Mouse (Mus musculus) heart, adult 8-10 months (tissue): ENCODE results near the gene Chaf1a. TPM values are rescaled to one million over a fixed set of nuclear protein-coding genes. Genes with fewer than 3 reads are reported as not detected.

Experiments
- DNase-seq: peaks from one replicate; pipeline ENCODE4 v3.0.0; 2022; ENCODE audit warnings: low spot score
- total RNA-seq, 4 experiments: library from RNA; stranded (reverse); gene quantifications; 2 replicates each; pipeline ENCODE4 v1.2.4; 2022

Gene Chaf1a
- total RNA-seq: 1 to 10 TPM in 3 of 4 experiments, under 1 TPM in 1; 0.84 to 1.9 (median 1.4) TPM

DNA sequence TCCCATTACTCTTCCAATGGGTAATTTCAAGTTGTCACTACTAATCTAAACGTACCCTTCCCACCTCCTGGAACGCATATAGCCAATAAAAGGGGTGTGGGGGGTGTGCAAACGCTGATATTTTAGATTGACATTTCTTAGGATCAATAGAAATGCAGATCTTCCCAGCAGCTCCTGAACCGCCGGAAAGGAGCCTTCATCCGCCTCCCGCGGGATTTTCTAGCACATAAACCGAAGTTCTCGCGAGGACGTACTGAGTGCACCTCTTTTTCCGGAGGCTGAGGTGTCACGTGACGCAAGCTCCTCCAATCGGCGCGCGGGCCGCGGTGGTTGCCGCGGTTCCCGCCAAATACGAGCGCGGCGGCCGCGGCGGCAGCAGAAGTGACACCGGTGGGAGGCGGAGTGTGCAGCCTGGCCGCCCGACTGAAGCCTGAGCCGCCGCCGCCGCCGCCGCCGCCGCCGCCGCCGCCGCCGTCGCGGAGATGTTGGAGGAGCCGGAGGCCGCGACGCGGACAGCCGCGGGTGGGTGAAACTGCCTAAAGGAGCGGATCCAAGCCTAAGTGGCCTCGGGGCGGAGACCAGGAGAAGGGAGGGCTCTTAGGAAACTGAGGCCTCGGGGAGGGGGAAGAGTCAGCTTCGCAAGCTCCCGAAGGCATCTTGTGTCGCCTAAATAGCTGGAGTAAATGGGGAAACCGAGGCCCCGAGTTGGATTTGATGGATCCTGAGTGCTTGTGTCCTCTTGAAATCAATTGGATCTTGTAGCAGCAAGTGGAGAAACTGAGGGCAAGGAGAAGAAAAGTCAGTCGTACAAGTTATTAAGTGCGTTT is at the start of gene Chaf1a:
TSS of gene Chaf1a (plus strand) at position 410 of the 827 bp plus-strand sequence.
- peak; percentile 98 for DNase-seq

DNA sequence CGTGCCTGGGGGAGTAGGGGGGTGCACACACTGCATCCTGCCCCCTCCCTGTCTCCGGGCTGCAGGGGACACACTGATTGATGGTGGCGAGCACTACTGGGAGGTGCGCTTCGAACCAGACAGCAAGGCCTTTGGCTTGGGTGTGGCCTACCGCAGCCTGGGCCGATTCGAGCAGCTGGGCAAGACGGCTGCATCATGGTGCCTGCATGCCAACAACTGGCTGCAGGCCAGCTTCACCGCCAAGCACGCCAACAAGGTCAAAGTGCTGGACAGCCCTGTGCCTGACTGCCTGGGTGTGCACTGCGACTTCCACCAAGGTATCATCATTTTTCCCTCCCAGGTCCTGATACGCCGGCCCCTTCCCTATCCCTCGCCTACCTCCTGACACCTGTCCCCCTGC is 44.2 kb upstream of the Chaf1a start:
- DNase-seq: no peak

DNA sequence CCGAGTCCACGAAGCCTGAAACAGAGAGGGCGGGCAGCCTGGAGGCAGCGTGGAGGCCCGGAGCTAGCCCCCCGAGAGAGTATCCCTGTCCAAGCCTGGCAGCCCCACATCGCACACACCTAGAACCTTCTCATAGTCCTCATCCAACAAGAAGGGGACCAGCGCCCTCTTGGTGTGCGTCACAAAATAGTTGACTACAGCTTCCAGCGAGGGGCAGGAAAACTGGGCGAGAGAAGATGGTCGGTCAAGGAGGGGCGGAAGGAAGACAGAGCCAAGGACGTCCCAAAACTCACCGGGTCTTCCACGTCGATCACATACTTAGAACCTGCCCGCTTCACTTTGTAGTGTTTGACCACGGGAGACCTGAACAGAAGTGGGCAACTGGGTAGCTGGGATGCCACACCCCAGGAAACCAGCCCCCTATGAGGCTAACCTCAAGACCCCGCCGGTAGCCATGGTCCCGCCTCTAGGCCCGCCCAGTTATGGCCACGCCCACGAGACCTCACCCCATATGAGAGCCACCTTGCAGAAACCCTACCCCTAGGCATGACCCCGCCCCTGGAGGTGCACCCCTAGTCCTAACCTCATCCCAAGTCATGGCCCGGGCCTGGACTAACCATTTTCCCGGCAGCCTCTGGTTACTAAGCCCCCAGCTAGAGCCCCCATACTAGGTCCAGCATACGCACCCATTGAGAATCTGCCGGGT is 40.3 kb upstream of the Chaf1a start:
- DNase-seq: no peak

DNA sequence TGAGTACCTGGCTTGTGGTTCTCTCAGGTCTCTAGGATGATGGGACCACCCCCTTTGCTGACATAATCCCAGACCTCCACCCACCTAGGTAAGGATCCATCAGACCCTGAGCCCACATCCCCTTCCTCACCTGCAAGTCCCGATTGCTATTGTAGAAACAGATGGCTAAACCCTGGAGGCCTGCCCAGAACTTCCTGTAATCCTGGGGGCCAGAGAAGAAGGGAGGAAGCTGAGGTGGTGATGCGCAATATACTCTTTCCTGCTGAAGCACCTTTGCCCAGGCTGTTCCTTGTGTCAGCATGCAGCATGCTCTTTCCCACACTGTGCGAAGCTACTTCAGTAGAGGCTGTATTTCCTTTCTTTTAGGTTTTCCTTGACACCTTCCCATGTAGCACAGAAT is 37.2 kb upstream of the Chaf1a start:
- no peak for DNase-seq

DNA sequence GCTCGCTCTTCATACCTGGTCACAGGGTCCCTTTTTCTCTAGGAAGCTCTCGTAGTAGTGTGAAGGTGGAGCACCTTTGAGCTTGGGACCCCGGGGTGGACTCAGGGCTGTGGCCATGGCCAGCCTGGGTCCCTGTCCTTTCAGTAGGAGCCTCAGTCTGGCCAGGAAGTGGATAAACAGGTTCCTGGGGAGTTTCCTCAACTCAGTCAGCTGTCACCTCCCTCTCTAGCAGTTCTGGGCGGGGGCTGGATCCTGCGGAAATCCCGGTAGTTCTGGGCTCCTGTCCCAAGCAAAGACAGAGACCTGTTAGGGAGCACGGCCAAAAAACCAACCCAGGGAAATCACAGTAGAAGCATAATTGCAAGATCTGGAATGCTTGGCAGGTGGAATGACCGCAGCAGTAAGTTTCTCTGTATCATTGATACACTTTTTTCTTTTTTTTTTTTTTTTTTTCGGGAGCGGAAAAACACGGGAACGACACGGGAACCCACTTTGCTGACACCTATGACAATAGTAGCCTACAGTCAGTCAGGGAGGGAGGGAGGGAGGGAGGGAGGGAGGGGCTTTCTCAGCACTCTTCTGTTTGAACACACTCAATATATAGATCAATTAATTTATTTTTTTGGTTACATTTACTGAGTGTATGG is 34.7 kb upstream of the Chaf1a start, which contains the start of the genes Stap2 and Mpnd:
TSS of gene Stap2 (minus strand) at position 170 of the 647 bp plus-strand sequence.
TSS of gene Mpnd (plus strand) at position 297 of the 647 bp plus-strand sequence.
- peak; percentile 80 for DNase-seq

DNA sequence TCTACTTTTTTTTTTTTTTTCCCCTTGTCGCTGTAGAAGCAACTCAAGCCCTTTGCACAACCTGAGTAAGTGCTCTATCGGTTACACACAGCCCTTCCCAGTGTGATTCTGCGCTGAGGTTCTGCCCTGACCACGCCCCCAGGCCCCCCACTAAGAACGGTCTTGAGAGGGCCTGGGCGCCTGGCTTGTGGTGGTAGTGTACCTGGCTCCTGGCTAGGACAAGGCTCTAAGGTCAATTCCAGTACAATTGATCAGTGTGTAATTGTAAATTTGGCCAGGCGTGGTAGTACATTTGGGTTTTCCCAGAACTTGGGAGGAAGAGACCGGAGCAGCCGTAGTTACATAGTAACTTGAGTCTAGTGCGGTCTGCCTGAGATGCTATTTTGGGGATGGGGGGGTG is 33.3 kb upstream of the Chaf1a start:
- DNase-seq: no peak

DNA sequence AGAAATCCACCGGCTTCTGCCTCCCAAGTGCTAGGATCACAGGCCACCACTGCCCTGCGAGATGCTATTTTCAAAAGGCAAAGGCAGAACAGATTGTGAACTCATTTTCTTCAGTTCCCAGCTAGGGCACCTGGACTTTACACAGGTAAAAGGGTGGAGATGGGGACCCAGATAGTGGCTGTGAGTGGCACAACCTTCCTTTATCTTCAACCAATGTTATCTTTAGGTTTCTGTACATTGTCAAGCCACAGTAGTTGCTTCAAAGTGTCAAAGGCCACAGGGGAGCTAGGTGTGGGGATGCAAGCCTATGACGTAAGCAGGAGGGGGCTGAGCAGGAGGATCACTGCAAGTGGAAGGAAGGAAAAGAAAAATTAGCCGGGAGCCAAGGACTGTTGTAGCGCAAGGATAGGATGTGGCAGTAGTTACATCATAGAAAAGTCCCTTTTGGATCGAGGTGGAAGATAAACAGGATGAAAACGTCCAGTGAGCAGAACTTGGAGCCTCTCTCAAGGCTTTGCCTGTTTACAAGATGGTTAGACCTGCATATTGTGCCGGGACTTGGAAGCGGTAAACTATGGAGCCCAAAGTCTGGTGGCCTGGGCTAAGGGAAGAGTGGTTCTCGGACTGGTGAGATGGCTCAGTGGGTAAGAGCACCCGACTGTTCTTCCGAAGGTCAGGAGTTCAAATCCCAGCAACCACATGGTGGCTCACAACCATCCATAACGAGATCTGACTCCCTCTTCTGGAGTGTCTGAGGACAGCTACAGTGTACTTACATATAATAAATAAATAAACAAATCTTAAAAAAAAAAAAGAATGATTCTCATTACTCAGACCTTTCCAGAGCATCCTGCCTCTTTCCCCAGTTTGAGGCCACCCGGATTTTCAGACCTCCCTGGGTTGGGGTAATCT is 32.5 kb upstream of the Chaf1a start:
- DNase-seq: no peak

DNA sequence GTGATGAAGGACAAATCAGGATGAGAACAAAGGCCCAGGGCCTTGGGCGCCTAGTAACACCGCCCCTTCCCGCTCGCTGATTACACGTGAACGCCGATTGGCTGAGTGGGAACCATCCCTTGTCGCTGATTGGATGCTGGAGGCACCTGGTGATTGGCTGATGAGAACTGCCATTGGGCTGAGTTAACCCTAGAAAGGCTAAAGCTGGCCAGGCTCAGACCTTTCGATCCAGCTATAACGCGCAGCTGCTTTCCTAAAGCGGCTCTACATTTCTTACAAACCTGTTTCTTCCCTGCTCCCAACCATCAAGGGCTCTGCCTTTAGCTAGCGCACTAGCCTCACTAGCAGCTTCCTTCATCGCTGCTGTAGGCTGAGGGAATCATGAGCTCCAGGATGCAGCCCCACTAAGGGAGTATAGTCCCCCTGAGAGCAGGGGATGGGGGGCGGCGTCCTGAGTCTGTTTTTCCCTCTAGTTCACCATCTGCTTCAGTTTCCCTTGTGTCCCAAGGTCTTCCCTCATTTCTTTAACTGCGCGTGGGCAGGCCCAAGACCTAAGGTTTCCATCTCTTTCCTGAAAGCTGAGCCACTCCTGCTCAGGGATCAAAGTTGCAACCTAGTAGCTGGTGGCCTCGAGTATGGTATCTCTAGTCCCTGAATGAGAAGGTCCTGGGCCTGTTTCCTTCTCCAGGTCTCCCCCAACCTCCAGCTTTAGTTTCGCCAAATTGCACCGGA is 31.7 kb upstream of the Chaf1a start:
- DNase-seq: peak; percentile 96

DNA sequence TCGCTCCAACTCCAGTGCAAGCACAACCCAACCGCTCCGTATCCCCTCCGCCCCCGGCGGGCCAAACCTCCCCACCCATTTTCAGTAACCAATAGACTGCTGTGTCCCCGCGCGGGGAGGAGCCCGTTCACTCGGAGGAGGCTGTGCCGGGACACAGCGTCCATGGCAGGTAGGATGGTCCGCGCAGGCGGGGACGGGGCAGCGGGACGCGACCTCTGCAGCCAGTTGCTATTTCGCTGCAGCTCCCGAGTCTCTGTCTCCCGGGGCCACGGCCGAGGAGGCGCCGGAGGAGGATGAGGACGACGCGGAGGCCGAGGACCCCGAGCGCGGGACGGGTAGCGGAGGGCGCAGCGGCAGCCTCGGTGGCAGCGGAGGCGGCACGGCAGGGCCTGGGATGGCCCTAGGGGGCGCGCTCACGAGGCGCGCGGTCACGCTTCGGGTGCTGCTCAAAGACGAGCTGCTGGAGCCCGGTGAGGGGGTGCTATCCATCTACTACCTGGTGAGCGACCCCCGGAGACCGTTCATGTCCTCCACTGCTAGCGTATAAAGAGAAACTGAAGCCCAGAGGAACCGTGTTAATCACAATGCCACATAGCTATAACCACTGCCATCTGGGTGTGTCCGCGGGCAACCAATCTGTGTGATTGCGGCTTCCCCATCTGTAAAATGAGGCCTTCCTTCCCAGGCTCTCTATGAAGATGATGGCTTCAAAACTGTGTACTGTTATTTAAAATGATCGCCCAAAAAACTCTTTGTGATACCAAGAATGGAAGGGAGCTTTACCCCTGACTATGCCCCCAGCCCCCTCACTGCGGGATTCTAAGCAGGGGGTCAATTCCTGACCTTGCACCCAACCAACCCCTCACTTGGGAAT is 30.9 kb upstream of the Chaf1a start:
- DNase-seq: peak; percentile 92

DNA sequence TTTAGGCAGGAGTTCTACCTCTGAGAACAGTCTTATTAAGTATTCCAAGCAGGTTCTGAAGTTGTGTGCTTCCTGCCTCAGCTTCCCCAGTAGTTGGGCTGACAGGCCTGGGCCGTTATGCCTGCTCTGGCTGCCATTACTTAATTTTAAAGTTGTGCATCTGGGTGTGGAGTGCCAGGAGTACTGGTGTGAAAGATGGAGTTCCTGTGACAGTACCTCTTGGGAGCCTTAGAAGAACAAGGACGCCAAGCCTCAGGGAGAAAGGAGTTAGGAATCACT is 30.3 kb upstream of the Chaf1a start:
- DNase-seq: no peak

DNA sequence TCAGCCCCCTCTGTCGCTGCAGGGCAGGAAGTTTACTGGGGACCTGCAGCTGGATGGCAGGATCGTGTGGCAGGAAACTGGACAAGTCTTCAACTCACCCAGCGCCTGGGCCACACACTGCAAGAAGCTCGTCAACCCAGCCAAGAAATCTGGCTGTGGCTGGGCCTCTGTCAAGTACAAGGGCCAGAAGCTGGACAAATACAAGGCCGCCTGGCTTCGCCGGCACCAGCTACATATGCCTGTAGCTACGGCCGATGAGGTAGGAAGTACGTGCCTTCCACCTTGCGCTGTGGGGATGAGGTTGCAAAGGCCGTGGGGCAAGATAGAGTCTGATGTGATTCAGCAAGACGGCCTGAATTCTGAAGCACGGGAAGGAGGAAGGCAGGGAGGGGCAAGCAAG is 30.0 kb upstream of the Chaf1a start:
- DNase-seq: no peak

DNA sequence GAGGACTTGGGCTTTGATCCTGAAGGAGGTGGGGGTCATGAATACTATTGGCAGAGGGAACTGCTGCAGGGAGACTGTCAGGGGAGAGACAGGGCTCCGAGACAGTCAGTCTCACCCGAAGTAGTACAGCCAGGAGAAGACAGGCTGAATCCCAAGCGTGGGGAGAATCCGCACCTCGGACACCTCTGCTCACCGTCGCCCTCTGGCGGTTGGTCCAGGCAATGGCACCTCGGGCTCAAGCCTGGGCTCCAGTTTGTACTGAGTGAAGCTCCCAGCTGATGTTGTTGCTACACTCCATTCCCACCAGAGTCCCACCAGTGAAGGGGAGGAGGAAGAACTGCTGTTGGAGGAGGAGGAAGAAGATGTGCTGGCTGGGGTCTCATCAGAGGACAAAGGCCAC is 29.6 kb upstream of the Chaf1a start:
- peak; percentile 73 for DNase-seq

DNA sequence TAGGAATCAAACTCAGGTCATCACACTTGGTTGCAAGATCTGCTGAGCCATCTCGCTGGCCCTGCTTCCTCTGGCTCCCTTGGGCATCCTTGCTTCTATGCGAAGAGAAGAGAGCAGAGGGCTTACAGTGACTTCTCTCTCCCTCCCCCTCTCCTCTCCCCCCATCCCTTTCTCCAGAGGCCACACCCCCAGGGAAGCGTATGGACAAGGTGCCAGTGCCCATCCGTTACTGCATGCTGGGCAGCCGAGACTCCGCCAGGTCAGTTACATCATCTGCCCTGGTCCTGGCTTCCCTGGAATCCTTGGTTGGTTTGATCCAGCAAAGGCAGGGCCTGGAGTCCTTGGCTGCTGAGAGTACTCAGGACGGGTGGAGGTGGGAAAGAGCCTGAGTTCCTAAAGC is 28.8 kb upstream of the Chaf1a start:
- DNase-seq: no peak

DNA sequence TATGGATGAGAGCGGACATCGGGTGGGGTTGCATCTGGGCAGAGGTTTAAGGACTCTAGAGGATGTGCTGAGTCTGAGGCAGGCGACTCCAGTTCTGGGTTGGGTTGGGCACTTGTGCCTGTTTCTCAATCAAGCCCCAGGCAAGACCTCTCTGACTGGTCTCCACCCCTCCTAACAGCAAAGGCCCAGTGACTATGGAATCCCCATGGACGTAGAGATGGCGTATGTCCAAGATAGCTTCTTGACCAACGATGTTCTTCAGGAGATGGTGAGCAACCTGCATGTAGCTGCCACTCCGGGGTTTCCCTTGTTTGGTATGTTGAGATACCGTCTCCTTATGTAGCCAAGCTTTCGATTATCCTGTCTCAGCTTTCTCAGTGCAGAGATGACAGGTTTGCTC is 24.9 kb upstream of the Chaf1a start:
- no peak for DNase-seq

DNA sequence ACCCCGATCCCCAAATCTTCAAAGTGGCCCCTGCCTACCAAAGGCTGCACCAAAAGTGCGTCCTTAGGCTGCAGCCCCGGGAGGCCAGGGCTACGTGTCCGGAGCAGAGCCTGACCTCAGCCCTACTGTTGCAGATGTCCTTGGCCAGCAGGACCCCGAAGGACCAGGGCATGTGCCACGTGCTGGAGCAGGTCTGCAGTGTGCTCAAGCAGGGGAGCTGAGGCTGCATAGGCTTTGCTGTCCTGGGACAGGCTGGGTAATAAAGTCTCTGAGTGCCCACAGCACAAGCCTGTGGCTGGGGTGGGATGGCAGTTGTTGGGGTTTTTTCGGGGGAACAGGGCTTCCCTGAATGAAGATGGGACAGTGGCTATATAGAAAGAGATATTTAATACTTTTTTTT is 23.9 kb upstream of the Chaf1a start:
- no peak for DNase-seq

DNA sequence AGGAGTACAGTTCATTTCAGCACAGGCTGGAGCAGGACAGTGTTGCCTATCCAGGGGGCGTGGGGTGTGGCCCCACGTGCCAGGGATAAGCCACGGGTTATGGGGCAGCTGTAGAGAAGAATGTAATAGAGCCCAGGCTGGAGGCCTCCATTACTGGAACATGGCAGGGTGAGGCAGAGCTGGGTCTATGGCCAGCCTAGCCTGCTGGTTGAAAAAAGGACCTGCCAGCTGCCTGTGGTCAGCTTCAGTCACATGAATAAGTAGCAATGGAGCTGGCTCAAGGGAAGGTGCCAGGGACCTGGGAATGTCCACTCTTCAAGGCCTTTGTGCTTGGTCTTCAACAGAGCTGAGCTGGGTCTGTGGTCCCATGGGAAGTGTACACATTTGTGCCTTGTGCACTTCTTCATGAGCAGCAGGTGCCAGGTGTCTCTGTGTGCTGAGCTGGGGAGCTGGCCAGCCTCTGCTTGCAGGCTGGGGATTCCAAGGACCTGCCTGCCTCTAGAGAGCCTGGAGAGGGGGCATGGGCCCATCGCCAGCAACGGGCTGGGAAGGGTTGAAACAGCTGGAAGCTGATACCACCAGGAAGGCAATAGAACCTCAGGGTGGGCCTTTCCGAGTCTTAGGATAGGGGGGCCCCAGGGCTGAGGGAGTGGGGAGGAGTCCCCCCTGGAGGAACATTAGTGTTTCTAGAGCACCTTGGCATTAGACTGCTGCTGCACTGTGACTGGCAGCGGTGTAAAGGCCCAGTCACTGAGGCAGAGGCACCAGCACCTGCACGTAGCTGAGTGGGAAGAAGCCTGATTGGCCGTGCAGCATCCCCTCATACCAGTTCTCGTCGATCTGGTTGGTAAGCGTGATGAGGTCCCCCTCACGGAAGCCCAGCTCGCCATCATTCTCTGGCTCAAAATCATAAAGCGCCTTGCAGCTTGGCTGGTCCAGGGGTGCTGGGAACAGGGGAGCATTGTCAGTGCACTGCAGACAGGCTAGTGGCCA is 23.1 kb upstream of the Chaf1a start:
- DNase-seq: no peak

DNA sequence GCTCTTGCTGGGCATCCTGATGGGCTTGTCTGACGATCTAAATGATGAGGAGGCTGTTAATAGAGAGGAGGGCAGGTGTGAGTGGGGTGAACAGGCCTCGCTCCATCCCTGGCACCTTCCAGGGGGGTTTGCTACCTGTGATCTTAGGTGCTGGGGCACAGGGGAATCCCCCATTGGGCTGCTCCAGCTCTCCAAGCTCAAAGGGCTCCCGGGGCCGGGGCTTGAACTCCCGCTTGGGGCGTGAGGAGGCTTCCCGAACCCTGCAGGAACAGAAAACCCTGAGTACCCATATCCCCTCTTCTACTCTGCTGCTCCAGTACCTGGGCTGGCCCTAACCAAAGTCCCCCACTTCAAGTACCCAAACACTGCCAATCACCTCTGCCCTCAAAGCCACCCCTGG is 22.4 kb upstream of the Chaf1a start:
- DNase-seq: no peak

DNA sequence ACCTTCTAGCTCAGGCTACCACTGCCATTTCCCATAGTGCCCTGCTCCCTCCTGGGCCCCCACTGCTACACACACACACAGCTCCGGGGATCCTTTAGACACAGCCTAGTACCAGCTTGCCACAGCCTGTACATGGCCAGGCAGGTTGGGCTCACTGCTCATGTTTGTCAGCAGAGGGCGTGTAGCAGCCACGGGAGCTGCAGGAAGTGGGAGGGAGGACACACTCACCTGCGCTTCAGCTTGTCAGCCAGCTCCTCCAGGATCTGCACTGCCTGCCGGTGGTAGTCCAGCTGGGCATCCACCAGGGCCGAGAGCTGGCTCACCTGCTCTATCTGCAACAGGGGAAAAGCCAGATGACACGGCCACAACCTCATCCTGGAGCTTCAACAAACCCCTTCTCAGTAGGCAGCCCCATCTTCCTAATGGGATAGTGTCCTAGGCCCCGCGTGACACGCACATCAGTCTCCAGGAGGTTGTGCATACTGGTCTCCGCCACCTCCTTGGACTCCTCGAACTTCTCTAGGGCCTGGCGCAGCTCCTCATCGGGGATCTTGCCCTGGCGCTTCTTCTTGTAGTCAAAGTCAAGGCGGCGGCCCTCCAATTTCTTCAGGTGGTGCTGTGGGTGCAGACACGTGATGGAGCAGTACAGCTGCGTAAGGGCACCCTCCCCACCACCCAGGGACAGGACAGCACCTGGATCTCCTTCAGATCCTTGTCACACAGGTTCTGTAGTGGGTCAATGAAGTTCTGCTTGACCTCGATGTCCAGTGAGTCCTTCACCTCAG is 21.7 kb upstream of the Chaf1a start:
- DNase-seq: no peak
